Mouse (Mus musculus): ENCODE results near the gene Birc7. TPM values are rescaled to one million over a fixed set of nuclear protein-coding genes. Genes with fewer than 3 reads are reported as not detected.

Birc7 gene
- total RNA-seq, 2 experiments from 2014 or later, result not detected

DNA sequence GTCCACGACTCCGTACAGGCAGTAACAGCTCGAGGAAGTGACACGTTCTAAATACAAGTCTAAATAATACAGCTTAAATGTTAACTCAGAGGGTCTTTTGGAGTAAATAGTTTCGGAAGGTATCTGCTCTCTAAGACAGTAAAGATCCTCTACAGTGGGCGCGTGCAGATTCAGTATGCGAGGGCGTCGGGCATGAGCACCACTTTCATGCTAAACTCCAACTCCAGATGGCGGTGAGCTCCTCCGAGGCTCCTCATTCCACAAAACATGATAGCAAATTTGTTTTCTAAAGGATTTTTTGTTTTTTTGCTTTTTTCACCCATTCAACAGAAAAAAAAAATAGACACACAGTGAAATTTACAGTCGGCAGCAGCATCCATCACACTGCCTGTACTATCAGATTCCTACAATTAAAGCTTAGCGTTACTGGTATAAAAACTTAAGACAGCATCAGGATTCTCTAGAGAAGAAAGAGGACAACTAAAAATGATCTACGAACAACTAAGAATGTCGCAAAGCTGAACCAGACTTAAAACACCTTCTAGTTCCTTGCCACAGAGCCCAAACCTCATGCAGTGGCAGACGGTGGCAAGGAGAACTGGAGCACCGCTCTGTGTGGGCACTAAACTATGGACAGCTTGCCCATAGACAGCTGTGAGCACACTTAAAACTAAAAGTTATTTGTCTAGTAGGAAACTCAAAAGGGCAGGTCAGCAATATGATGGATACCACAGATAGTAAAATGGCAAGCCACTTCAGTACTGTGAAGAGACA, 24.2 kb upstream of the Birc7 start:
- DNase-seq (ENCODE audit: low spot score in 2 of 2), result no peak

DNA sequence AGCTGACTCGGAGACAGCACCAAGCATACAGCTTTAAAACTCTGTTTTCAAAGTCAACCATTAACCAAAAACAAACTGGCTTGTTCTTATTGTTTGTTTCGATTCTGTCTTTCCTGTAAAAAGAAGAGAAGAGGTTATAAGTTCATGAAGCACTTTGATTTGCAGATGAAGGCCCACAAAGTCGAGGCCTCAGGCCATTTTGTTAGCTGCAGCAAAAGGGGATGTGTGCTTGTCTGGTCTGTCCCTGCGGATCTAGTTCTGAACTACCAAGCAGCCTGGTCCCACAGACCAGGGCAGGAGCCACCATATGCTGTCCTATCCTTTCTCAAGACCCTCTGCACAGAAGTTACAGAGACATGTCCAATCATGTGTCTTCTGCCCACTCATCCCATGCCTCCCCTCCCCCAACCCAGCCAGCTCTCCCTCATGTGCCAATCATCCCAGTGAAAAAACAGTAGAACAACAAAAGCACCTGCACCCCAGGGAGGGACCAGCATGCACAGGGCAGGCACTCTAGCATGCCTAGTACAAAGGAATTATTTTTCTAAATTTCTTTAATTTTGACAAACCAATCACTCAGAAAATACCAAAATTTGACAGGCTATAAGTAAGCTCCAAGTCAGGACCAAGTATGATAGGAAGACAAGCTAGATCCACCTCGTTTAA, 23.1 kb upstream of the Birc7 start:
- no peak for DNase-seq (ENCODE audit: low spot score in 2 of 2)

DNA sequence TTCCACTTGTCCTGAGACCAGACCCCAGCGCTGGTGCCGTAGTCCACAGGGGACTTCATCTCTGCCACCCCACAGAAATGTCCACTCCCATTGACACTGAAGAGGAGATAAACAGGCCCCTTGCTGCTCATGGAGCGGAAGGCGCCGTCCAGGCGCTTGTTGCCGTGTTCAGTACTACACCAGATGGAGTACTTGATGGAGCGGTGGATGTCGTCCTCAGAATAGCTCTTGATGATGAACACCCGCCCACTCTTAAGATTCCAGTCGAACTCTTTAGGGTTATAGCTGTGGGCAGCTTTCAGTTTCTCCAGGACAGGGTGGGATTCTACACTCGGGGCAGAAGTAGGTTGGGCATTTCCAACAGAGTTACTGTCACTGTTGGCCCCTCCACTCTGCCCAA, 17.9 kb upstream of the Birc7 start:
- DNase-seq (ENCODE audit: low spot score in 2 of 2), result no peak

DNA sequence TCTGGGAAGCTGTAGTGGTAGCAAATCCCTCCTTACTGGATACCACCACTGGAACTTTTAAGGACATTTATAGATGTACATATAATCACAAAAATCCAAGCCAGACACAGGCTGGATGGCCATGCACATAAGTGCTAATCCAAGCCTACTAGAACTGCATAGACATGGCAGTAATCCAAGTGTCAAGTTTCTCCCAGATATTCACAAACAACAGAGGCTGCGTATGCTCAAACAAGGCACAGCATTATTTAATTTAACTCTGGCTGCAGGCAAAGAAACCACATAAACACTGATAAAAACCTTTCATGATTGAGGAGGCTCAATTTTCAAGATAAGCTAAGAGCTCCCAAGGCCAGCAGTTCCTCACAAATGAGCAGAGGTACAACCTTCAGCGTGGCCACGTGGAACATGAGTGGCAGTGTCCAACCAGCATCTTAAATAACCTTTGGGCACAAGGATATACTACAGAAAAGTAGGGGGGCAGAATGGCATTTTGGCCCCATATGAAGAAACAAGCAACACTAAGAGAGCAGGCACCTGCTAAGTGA, 12.9 kb upstream of the Birc7 start:
- DNase-seq (ENCODE audit: low spot score in 2 of 2), result no peak

DNA sequence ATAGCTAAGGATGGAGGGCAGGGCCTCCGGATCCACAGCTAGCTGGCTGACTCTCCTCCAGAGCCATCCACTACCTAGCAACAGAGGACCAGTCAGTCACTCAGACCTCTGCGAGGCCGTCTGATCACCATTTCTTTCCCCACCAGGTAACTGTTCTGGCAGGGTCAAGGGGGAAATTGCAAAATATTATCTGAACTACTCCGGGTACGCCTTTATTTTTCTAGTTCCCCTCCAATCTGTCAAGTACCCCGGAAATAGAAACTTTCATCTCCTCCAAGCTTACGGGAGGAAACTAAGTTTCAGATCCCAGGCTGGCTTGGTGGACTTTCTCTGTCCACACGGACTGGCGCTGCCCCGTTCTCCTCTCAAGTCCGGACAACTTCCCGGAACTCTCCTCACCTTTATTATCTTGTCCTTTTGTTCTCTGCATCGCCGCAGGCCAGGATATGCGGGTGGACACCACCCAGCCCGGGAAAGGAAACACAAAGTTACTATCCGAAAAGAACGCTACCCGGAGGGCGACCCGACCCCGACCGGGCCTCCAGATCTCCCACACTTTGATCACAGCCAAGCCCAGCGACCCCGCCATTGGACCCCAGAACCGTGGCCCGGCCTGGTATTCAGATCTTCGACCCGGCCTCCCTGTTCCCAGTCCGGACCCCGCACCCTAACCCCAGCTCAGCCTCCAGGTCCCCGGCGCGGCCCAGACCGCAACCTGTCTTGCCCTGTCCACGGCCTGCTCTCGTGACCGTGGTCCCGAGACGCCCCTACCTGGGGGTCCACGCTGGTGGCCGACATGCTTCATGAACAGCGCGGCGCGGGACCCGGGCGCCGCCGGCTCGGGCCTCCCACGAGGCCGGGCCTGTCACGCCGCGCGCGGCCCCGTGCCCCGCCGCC, 8.7 kb upstream of the Birc7 start:
- peak; percentile 34 for DNase-seq (ENCODE audit: low spot score in 2 of 2)

DNA sequence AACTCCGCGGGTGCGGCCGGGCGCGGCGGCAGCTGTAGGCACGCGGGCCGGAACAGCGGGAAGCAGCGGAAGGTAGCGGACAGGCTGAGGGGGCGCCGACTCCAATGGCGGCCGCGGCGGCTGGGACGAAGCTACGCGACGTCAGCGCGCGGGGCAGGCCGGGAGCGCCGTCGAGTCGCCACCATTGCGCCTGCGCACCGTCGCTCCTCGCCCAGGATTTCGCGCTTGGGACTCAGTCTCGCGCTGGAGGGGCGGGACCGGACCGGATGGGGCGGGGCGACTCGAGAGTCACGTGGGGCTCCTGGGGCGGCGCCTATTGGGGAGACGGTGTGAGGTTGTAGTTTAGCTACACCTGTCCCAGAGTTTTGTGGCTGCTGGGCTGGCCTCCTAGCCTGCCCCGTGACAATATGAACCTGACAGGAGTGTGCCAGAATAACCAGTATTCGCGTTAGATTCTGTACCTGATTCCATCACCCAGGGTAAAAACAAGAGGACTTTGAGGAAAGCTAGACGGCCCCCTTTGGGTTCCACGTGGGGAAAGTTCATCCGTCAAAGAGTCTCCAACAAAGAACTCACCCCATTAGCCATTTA, 7.9 kb upstream of the Birc7 start, which contains the start of gene Ythdf1:
Gene Ythdf1, minus strand, starts transcription at position 140 of the 591 bp plus-strand sequence.
- peak; percentile 97 to 98 for DNase-seq (ENCODE audit: low spot score in 2 of 2)

DNA sequence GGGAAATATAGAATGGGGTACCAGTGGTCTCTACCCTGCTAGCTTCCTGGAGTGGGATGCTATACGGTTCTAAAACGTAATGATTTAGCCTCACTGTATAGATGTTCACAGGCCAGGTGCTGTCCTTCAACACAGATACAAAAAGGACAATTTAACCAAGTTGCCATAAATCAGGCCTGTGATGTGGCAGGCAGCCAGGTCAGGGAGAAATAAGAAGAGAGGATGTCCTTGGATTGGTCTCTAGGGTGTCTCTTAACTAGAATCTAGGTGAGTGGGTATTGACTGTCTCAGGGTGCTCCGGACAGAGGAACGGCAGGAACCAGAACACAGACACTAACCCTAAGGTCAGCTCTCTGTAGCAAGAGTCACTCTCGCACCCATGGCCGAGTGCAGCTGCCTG, 6.1 kb upstream of the Birc7 start:
- DNase-seq (ENCODE audit: low spot score in 2 of 2), result no peak

DNA sequence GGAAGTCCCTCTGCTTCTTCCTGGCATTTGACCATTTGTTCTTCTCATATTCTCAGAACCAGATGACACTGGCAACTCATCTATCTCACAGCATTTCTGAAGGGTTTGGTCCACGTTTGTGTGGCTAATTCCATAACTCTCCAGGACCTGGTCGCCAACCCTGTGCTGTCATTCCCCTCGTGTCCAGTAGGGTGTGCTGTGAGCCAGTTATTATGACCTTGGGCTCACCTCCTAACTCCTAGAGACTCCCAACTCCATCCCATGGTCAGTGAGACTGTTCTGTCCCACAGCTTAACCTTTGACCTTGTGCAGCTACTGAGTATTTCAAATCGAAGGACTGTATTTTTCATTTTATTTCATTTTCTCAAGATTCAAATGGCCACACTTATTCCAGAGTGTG, 3.6 kb upstream of the Birc7 start:
- DNase-seq (ENCODE audit: low spot score in 2 of 2), result peak; percentile 47 to 68

DNA sequence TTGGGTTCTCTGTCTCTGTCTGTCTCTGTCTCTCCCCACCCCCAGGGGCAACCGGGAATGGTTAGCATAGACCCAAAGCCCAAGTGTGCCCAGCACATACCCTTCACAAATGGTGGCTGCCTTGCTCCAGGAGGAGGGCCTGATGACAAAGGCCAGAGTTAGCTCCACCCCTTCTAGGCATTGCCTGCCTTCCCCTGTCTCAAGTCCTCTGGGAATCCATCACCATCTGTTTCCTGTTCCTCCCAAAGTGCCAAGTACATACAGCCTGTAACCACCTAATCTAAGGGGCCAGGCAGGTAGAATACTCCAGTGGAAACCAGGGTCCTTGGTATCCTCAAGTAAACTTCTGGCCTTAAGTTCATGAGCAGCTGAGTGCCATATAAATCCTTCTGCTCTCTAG, 3.6 kb downstream of the Birc7 start:
- no peak for DNase-seq (ENCODE audit: low spot score in 2 of 2)

DNA sequence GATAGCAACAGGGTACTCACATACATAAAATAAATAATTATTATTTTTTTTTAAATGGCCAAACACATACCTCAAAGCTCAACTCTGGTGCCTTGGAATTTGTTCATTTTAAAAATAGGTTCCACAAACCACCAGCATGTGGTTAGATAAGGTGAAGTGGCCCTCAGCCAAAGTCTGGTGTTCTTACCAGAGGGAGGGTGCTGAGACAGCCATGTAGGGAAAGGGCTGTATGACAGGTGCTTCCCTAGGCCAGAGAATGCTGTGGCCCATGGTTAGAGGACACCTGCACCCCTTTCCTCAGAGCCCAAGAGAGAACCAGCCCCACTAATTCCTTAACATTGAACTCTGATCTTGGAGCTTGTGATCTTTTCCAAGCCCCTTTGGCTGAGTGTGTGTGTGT, 11.4 kb downstream of the Birc7 start:
- no peak for DNase-seq (ENCODE audit: low spot score in 2 of 2)

DNA sequence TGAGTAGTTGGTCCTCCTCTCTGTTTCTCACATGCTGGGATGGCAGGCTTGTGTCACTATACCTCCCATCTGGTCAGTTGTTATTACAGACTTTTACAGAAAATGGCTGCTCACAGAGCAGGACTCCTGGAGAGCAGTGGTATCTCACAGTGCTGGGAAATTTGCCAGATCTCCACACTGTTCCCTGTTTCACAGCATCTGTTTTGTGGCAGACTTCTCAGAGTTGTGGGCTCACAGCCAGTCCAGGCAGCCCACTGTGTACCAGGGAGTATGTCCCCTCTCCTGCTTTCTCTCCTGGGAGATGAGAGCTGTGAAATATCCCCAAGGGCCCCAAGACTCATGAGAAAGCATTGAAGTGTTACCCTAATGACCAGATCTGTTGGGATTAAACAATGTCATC, 13.0 kb downstream of the Birc7 start:
- no peak for DNase-seq (ENCODE audit: low spot score in 2 of 2)

DNA sequence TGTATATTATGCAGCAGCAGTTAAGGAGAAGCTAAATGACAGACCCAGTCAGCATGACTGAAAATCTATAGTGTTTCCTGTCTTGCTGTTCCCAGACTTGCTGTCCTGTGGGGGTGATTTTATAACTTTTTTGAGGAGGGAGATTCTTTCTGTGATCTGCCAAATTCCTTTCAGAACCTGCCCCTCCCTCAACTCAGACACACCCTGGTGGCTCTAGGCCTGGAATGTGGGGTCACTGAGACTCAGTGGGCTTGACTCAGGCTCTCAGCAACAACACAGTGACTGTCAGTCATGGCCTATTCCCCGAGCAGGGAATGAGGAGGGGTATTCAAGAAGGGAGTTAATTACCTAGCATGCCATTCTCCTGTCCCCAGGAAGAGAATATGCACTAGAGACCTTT, 21.1 kb downstream of the Birc7 start:
- no peak for DNase-seq (ENCODE audit: low spot score in 2 of 2)

DNA sequence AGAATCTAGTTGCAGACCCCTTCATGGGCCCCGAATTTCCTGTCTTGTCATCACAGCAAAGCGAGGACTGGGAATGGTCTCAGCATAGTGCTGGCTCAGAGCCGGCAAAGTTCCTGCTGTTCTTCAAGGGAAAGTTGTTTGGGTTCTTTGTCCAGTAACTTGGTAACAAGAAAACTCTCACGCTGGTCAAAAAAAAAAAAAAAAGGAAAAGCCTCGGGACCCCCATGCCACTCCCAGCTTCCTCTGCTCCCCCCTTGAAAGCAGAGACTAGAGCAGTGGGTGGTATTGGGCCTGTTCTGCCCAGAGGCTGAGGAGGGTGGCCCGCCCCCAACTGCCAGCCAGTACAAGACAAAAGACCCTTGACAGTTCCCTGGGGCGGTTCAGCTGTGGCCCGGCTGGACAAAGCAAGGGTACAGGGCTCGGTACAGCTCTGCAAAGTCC, 23.9 kb downstream of the Birc7 start:
- DNase-seq (ENCODE audit: low spot score in 2 of 2), result no peak

DNA sequence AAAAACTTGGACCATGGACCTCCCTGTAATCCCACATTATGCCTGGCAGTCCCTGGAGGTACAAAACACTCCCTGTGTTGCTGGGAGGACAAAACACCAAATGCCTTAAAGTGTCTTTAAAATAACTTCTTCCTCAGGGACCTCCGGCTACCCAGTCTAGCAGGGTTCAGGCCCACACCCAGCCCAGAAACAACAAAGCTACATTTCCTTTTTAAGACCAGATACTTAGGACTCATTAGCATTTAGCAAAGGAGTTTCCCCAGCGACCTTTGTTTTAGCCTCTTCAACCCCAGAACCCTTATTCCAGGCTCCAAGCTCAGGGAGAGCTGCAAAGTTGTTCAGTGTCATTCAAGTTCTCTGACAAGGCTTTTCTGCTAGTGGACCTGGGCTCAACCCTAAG, 24.8 kb downstream of the Birc7 start:
- no peak for DNase-seq (ENCODE audit: low spot score in 2 of 2)

DNA sequence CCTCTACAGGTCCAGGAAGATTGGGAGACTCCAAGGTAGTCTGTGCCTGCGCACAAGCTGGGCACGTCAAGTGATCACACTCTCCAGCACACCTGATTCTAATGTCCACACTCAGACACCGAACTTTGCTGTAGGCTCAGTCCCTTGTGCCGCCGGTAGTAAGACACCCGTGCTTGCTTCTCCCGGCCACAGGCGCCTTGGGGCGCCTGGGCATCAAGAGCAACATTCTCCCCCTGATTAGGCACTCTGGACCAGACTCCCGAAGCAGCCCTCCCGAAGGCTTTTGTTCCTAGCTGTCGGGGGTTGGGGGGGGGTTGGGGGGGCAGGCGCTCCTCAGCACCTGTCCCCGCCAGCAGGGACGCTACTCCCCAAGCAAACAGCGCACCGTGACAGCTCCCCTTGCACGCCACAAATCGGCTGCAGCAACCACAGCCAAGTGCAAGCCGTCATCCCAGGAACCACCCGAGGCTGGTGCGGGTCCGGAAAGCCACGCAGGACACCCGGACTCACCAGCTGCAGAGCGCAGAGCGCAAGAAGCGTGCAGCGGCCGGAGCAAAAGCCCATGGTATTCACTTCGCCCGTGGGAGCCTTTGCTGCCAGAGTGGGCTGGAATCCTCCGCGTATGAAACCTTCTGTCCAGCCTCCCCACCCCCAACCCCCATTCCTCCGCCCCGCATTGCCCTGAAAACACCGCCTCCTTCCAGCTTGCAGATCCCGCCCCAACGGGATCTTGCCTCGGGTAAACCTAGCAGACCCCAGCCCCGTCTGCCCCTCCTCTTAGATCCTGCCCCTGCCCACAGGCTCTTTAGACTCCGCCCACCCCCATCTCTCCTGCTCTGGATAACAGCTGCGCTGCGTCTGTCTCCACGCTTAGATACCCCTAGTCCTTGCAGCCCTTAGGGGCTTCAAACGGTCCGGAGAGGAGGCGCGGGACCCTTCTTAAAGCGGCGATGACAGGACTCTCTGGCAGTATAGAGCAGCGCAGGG, 25.5 kb downstream of the Birc7 start, which contains the start of gene Nkain4:
Gene Nkain4, minus strand, starts transcription at position 639 of the 987 bp plus-strand sequence.
- DNase-seq (ENCODE audit: low spot score in 2 of 2), result peak in 1 of 2 experiments; percentile 31

DNA sequence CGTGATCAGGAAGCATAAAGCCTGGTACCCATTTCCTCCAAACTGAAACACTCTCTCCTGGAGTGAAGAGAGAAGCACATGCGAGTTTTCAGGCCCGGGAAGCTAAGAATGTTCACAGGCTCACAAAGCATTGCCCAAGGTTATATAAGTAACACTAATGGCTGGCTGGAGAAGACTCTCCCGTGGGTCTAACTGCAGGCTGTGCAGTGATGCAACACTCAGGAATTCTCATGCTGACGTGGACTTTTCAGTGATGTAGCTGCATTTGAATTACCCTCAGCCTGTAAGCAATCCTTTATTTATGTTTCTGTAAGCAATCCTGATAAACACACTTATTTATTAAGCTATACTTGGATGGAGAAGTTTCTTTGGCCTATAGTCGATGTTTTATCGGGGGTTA, 30.8 kb downstream of the Birc7 start:
- no peak for DNase-seq (ENCODE audit: low spot score in 2 of 2)

DNA sequence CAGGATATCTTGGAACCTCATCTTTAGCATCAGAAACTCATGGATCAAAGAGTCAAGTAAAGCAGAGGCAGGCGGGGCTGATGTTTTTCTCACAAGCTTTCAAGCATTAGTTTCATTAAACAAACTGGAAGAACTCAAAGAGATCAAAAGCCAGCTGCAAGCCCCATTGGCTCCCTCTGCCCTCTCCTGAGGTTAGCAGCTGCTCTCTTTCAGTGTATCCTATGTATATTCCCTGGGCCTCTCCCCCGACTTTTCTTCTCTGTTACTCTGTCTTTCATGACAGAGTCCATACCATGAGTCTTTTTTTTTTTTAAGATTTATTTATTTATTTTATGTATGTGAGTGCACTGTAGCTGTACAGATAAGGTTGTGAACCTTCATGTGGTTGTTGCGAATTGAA, 31.4 kb downstream of the Birc7 start:
- DNase-seq (ENCODE audit: low spot score in 2 of 2), result no peak

DNA sequence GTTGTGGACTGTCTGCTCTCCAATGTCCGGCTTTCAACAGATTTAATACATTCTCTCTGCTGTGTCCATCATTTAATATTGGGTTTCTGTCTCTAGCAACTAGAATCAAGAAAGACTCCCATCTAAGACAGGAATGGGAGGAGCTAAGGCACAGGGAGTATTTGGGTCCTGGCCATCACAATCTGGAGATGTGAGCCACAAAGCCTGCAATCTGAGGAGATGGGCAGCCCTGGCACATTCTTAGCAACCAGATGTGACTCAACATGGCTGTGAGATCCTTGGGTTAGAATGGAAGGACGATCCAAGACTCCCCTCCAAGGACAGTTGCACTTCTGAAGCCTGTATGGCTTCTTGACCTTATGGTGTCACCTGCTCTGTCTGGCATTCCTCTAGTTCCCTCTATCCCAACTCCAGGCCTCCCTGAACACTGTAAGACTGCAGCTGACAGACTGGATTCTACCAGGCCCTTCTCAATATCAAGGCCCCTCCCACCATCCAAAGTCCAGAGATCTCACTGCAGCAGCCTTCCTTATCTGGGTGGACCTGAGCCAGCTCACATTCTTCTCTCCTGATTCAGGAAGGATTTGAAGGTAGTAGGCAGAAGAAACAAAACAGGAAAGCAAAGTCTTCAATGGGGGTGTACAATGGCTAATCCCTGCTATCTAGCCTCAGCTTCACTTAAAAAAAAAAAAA, 33.9 kb downstream of the Birc7 start:
- no peak for DNase-seq (ENCODE audit: low spot score in 2 of 2)

DNA sequence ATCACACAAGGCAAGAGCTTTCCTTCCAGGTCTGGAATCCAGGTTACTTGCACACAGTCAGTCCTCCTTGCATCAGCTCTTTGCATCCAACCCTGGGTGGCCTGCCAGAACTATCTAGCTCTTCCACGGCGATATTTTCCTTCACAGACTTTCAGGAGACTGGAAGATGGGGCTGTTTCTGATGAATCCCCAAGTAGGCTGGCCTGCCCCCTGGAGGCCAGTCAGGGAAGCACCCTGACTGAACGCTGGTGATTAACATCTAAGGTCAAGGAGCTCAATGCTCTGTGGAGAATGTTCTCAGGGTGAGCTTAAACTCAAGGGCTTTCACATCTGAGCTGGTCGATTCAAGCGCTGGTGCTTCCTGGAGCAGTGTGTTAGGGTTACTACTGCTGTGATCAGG, 35.1 kb downstream of the Birc7 start:
- peak; percentile 64 to 70 for DNase-seq (ENCODE audit: low spot score in 2 of 2)
